Mouse (Mus musculus): ENCODE measurements around the gene Prpf19. TPM values are rescaled to one million over a fixed set of nuclear protein-coding genes. Genes with fewer than 3 reads are reported as not detected.

Prpf19 gene
- total and polyA plus RNA-seq, 2 experiments, result 95.5 to 184 TPM

- DNase-seq (ENCODE audit: extremely low read depth, low read depth, low spot score), result no peak
- WGBS, result 64% methylated on average over 5 of the region's 5 CpGs
- H3K27me3 ChIP-seq (ENCODE audit: control insufficient read depth, insufficient read depth, low read length), result no peaks in the 10 kb centered on the region
- no peaks in the 10 kb centered on the region for H3K36me3 ChIP-seq (ENCODE audit: control insufficient read depth, insufficient read depth, low read length)
- no peaks in the 10 kb centered on the region for H3K4me1 ChIP-seq (ENCODE audit: control insufficient read depth, insufficient read depth, low read length)
- TF ChIP-seq POLR2A (IDR thresholded peaks at IDR 0.05; ENCODE audit: extremely low read depth, insufficient read depth, low read length) (no peak), CTCF (IDR thresholded peaks at IDR 0.05; ENCODE audit: low read depth, low read length) (no peak)
- H3K9ac ChIP-seq (ENCODE audit: low read depth, low read length), result no peak overlapping the region
- no peak overlapping the region for H3K4me3 ChIP-seq (ENCODE audit: insufficient read depth, low read depth, low read length)
- no peak overlapping the region for H3K27ac ChIP-seq (replicated peaks; ENCODE audit: insufficient read depth, low read depth, low read length)
- no peaks in the 10 kb centered on the region for H3K79me2 ChIP-seq (ENCODE audit: control insufficient read depth, insufficient read depth, low read length)
Measured at GRCm38 (mm10) chr19:10916506-10916905, 21.5 kb downstream of the Prpf19 start.

GRCm38 (mm10) chr19:10918321-10918991, 23.4 kb downstream of the Prpf19 start:
- Histone ChIP-seq H3K4me3 (ENCODE audit: insufficient read depth, low read depth, low read length) (no peak overlapping the region), H3K27me3 (ENCODE audit: control insufficient read depth, insufficient read depth, low read length) (no peaks in the 10 kb centered on the region), H3K27ac (replicated peaks; ENCODE audit: insufficient read depth, low read depth, low read length) (no peak overlapping the region), H3K79me2 (ENCODE audit: control insufficient read depth, insufficient read depth, low read length) (no peaks in the 10 kb centered on the region), H3K36me3 (ENCODE audit: control insufficient read depth, insufficient read depth, low read length) (no peaks in the 10 kb centered on the region), H3K4me1 (ENCODE audit: control insufficient read depth, insufficient read depth, low read length) (no peaks in the 10 kb centered on the region), H3K9ac (ENCODE audit: low read depth, low read length) (no peak overlapping the region)
- 87% methylated on average over 10 of the region's 10 CpGs for WGBS
- no peak for DNase-seq (ENCODE audit: extremely low read depth, low read depth, low spot score)
- TF ChIP-seq CTCF (IDR thresholded peaks at IDR 0.05; ENCODE audit: low read depth, low read length) (no peak), POLR2A (IDR thresholded peaks at IDR 0.05; ENCODE audit: extremely low read depth, insufficient read depth, low read length) (no peak)

- H3K36me3 ChIP-seq (ENCODE audit: control insufficient read depth, insufficient read depth, low read length), result no peaks in the 10 kb centered on the region
- no peaks in the 10 kb centered on the region for H3K27me3 ChIP-seq (ENCODE audit: control insufficient read depth, insufficient read depth, low read length)
- 76% methylated on average over 2 of the region's 2 CpGs for WGBS
- no peak within 1 kb of the TSS for H3K27ac ChIP-seq (replicated peaks; ENCODE audit: insufficient read depth, low read depth, low read length)
- H3K4me3 ChIP-seq (ENCODE audit: insufficient read depth, low read depth, low read length), result no peak within 1 kb of the TSS
- TF ChIP-seq CTCF (IDR thresholded peaks at IDR 0.05; ENCODE audit: low read depth, low read length), result no peak
- H3K79me2 ChIP-seq (ENCODE audit: control insufficient read depth, insufficient read depth, low read length), result no peaks in the 10 kb centered on the region
- no peak for DNase-seq (ENCODE audit: extremely low read depth, low read depth, low spot score)
- H3K9ac ChIP-seq (ENCODE audit: low read depth, low read length), result no peak within 1 kb of the TSS
- no peaks in the 10 kb centered on the region for H3K4me1 ChIP-seq (ENCODE audit: control insufficient read depth, insufficient read depth, low read length)
Measured at GRCm38 (mm10) chr19:10920532-10920931, 25.5 kb downstream of the Prpf19 start, which contains the start of gene Zp1. Gene Zp1, minus strand, starts transcription at chr19:10920632.

GRCm38 (mm10) chr19:10921058-10921457, 26.0 kb downstream of the Prpf19 start:
- DNase-seq (ENCODE audit: extremely low read depth, low read depth, low spot score), result no peak
- H3K27me3 ChIP-seq (ENCODE audit: control insufficient read depth, insufficient read depth, low read length), result no peaks in the 10 kb centered on the region
- no peak overlapping the region for H3K4me3 ChIP-seq (ENCODE audit: insufficient read depth, low read depth, low read length)
- TF ChIP-seq POLR2A (IDR thresholded peaks at IDR 0.05; ENCODE audit: extremely low read depth, insufficient read depth, low read length) (no peak), CTCF (IDR thresholded peaks at IDR 0.05; ENCODE audit: low read depth, low read length) (no peak)
- no peaks in the 10 kb centered on the region for H3K79me2 ChIP-seq (ENCODE audit: control insufficient read depth, insufficient read depth, low read length)
- WGBS, result 70% methylated on average over 3 of the region's 3 CpGs
- H3K27ac ChIP-seq (replicated peaks; ENCODE audit: insufficient read depth, low read depth, low read length), result no peak overlapping the region
- no peaks in the 10 kb centered on the region for H3K36me3 ChIP-seq (ENCODE audit: control insufficient read depth, insufficient read depth, low read length)
- H3K9ac ChIP-seq (ENCODE audit: low read depth, low read length), result no peak overlapping the region
- no peaks in the 10 kb centered on the region for H3K4me1 ChIP-seq (ENCODE audit: control insufficient read depth, insufficient read depth, low read length)

- 0 out of 2 replicates have a peak, but pooled peaks cover 3% of the 10 kb centered on the region for H3K27me3 ChIP-seq (ENCODE audit: control insufficient read depth, insufficient read depth, low read length)
- no peak for DNase-seq (ENCODE audit: extremely low read depth, low read depth, low spot score)
- no peaks in the 10 kb centered on the region for H3K36me3 ChIP-seq (ENCODE audit: control insufficient read depth, insufficient read depth, low read length)
- 64% methylated on average over 4 of the region's 4 CpGs for WGBS
- H3K4me1 ChIP-seq (ENCODE audit: control insufficient read depth, insufficient read depth, low read length), result no peaks in the 10 kb centered on the region
- no peak for TF ChIP-seq POLR2A (IDR thresholded peaks at IDR 0.05; ENCODE audit: extremely low read depth, insufficient read depth, low read length)
- TF ChIP-seq CTCF (IDR thresholded peaks at IDR 0.05; ENCODE audit: low read depth, low read length), result no peak
- H3K27ac ChIP-seq (replicated peaks; ENCODE audit: insufficient read depth, low read depth, low read length), result no peak overlapping the region
- H3K79me2 ChIP-seq (ENCODE audit: control insufficient read depth, insufficient read depth, low read length), result no peaks in the 10 kb centered on the region
- H3K9ac ChIP-seq (ENCODE audit: low read depth, low read length), result no peak overlapping the region
- no peak overlapping the region for H3K4me3 ChIP-seq (ENCODE audit: insufficient read depth, low read depth, low read length)
Measured at GRCm38 (mm10) chr19:10924220-10924619, 29.2 kb downstream of the Prpf19 start.

- H3K79me2 ChIP-seq (ENCODE audit: control insufficient read depth, insufficient read depth, low read length), result no peaks in the 10 kb centered on the region
- WGBS, result 64% methylated on average over 6 of the region's 6 CpGs
- TF ChIP-seq POLR2A (IDR thresholded peaks at IDR 0.05; ENCODE audit: extremely low read depth, insufficient read depth, low read length) (no peak), CTCF (IDR thresholded peaks at IDR 0.05; ENCODE audit: low read depth, low read length) (no peak)
- H3K9ac ChIP-seq (ENCODE audit: low read depth, low read length), result no peak overlapping the region
- no peak overlapping the region for H3K27ac ChIP-seq (replicated peaks; ENCODE audit: insufficient read depth, low read depth, low read length)
- H3K4me1 ChIP-seq (ENCODE audit: control insufficient read depth, insufficient read depth, low read length), result no peaks in the 10 kb centered on the region
- 0 out of 2 replicates have a peak, but pooled peaks cover 3% of the 10 kb centered on the region for H3K27me3 ChIP-seq (ENCODE audit: control insufficient read depth, insufficient read depth, low read length)
- H3K36me3 ChIP-seq (ENCODE audit: control insufficient read depth, insufficient read depth, low read length), result no peaks in the 10 kb centered on the region
- DNase-seq (ENCODE audit: extremely low read depth, low read depth, low spot score), result no peak
- no peak overlapping the region for H3K4me3 ChIP-seq (ENCODE audit: insufficient read depth, low read depth, low read length)
Measured at GRCm38 (mm10) chr19:10926123-10926621, 31.1 kb downstream of the Prpf19 start.

All from liver, adult 2 months (tissue).